Mouse (Mus musculus) spleen, adult 2 months (tissue): ENCODE results near the gene Kdm5a. TPM values are rescaled to one million over a fixed set of nuclear protein-coding genes. Genes with fewer than 3 reads are reported as not detected.

Experiments
- DNase-seq, 2 experiments: peaks; one replicate each; pipeline versions ENCODE4 v3.0.0 to v3.0.0-alpha.2; 2012 to 2021; ENCODE audit warnings: low spot score in 2 of 2, low read depth in 1 of 2
- H3K27ac ChIP-seq: fragments of 200-500 bp; 2 replicates; pipeline ENCODE4 v1.5.1; 2012; ENCODE audit warnings: low read length, inconsistent platforms; ENCODE audit not compliant: insufficient read depth
- H3K27me3 ChIP-seq: fragments of 200-500 bp; 2 replicates; pipeline ENCODE4 v1.6.1; 2012; ENCODE audit warnings: mild to moderate bottlenecking, moderate library complexity, low read length, inconsistent platforms; ENCODE audit not compliant: control insufficient read depth, insufficient read depth
- H3K36me3 ChIP-seq: fragments of 200-500 bp; 2 replicates; pipeline ENCODE4 v1.6.1; 2012; ENCODE audit warnings: mild to moderate bottlenecking, low read length, inconsistent platforms; ENCODE audit not compliant: control insufficient read depth, insufficient read depth
- H3K4me1 ChIP-seq: fragments of 200-500 bp; 2 replicates; pipeline ENCODE4 v1.6.1; 2011; ENCODE audit warnings: inconsistent platforms; ENCODE audit not compliant: control insufficient read depth, insufficient read depth, insufficient read length
- H3K4me3 ChIP-seq: fragments of 200-500 bp; 2 replicates; pipeline ENCODE4 v1.5.1; 2011; ENCODE audit warnings: mild to moderate bottlenecking, inconsistent platforms; ENCODE audit not compliant: insufficient read depth, insufficient read length; ENCODE audit errors: extremely low read depth
- CTCF ChIP-seq: fragments of 200-500 bp; IDR thresholded peaks from 2 replicates; pipeline ENCODE4 v1.5.1; 2011; ENCODE audit warnings: mild to moderate bottlenecking, inconsistent platforms; ENCODE audit not compliant: insufficient read depth, insufficient read length, insufficient replicate concordance; ENCODE audit errors: extremely low read depth
- POLR2A ChIP-seq: fragments of 200-500 bp; IDR thresholded peaks from 2 replicates; pipeline ENCODE4 v1.6.1; 2011; ENCODE audit warnings: low read depth, low read length, inconsistent platforms
- WGBS: fragments of 180-500 bp; shearing (Covaris S2); methylation state at CpG from one replicate; pipeline ENCODE4 v1.1.7; 2018; 5-methylcytosine and 5-hydroxymethylcytosine counted together
- polyA plus RNA-seq: library from polyadenylated mRNA; depleted of rRNA; stranded (reverse); fragments of >200 nt; gene quantifications from 2 replicates; pipeline ENCODE4 v1.2.3, GENCODE M21; 2012

The Kdm5a gene
- polyA plus RNA-seq, 1 experiment: 4.2 TPM

- Histone ChIP-seq H3K27ac (no peak overlapping the region), H3K4me3 (no peak overlapping the region), H3K4me1 (peaks cover 11% of the 10 kb centered on the region; the same call in 1 of the 2 replicates), H3K36me3 (no peaks in the 10 kb centered on the region), H3K27me3 (no peaks in the 10 kb centered on the region)
- DNase-seq: no peak
- 18% methylated on average over 11 of the region's 11 CpGs for WGBS
- no peak for TF ChIP-seq CTCF
- no peak for TF ChIP-seq POLR2A
These were observed 90.7 kb downstream of the Kdm5a start for GRCm38 (mm10) chr6:120454627-120455077.

GRCm38 (mm10) chr6:120457074-120457473 is 93.2 kb downstream of the Kdm5a start:
- H3K4me1 ChIP-seq: peaks cover 11% of the 10 kb centered on the region; the same call in 1 of the 2 replicates
- WGBS: 72% methylated on average over 7 of the region's 7 CpGs
- H3K36me3 ChIP-seq: no peaks in the 10 kb centered on the region
- no peak overlapping the region for H3K27ac ChIP-seq
- H3K27me3 ChIP-seq: no peaks in the 10 kb centered on the region
- no peak for TF ChIP-seq CTCF
- TF ChIP-seq POLR2A: no peak
- no peak for DNase-seq
- no peak overlapping the region for H3K4me3 ChIP-seq

- Histone ChIP-seq H3K4me3 (no peak overlapping the region), H3K27ac (no peak overlapping the region), H3K27me3 (no peaks in the 10 kb centered on the region), H3K4me1 (peaks cover 8% of the 10 kb centered on the region; the same call in 1 of the 2 replicates), H3K36me3 (no peaks in the 10 kb centered on the region)
- DNase-seq: no peak
- WGBS: 87% methylated on average over 5 of the region's 5 CpGs
- no peak for TF ChIP-seq CTCF
- TF ChIP-seq POLR2A: no peak
These were observed 93.8 kb downstream of the Kdm5a start for GRCm38 (mm10) chr6:120457751-120458150.

- peaks cover 6% of the 10 kb centered on the region for H3K4me1 ChIP-seq
- WGBS: 87% methylated on average over 15 of the region's 15 CpGs
- TF ChIP-seq POLR2A (no peak), CTCF (no peak)
- no peak for DNase-seq
- H3K27me3 ChIP-seq: no peaks in the 10 kb centered on the region
- H3K36me3 ChIP-seq: no peaks in the 10 kb centered on the region
- H3K27ac ChIP-seq: no peak overlapping the region
- H3K4me3 ChIP-seq: no peak overlapping the region
These were observed 97.3 kb downstream of the Kdm5a start for GRCm38 (mm10) chr6:120461217-120461616.

GRCm38 (mm10) chr6:120462251-120462650 is 98.3 kb downstream of the Kdm5a start:
- 75% methylated on average over 6 of the region's 6 CpGs for WGBS

GRCm38 (mm10) chr6:120463086-120463871 is 99.4 kb downstream of the Kdm5a start, which contains the start of gene Il17ra:
Gene Il17ra (plus strand): TSS chr6:120463247.
- no peaks in the 10 kb centered on the region for H3K27me3 ChIP-seq
- TF ChIP-seq POLR2A (peak; percentile 93), CTCF (no peak)
- H3K27ac ChIP-seq: peak within 1 kb of the TSS; percentile 98
- WGBS: under 1% methylated on average over 74 of the region's 90 CpGs
- H3K36me3 ChIP-seq: no peaks in the 10 kb centered on the region
- peak within 1 kb of the TSS; percentile 97 for H3K4me3 ChIP-seq
- H3K4me1 ChIP-seq: peaks cover 22% of the 10 kb centered on the region
- peak; percentile 61 to 87 for DNase-seq

More at GRCm38 (mm10) chr6:120462251-120462650, 98.3 kb downstream of the Kdm5a start:
- no peaks in the 10 kb centered on the region for H3K36me3 ChIP-seq
- no peak for DNase-seq
- peaks cover 14% of the 10 kb centered on the region for H3K4me1 ChIP-seq
- H3K27me3 ChIP-seq: no peaks in the 10 kb centered on the region
- no peak overlapping the region for H3K27ac ChIP-seq
- TF ChIP-seq CTCF (no peak), POLR2A (no peak)
- H3K4me3 ChIP-seq: no peak overlapping the region

- TF ChIP-seq CTCF (no peak), POLR2A (no peak)
- peak in 1 of 2 experiments; percentile 37 for DNase-seq
- Histone ChIP-seq H3K27me3 (no peaks in the 10 kb centered on the region), H3K36me3 (no peaks in the 10 kb centered on the region), H3K4me1 (peaks cover 24% of the 10 kb centered on the region), H3K27ac (peak overlapping the region; percentile 98), H3K4me3 (peak overlapping the region; percentile 97)
- WGBS: 2% methylated on average over 11 of the region's 11 CpGs
These were observed 100.0 kb downstream of the Kdm5a start for GRCm38 (mm10) chr6:120463884-120464283.
